Mouse (Mus musculus): ENCODE measurements around the gene Mpnd. TPM values are rescaled to one million over a fixed set of nuclear protein-coding genes. Genes with fewer than 3 reads are reported as not detected.

Mpnd gene
- polyA plus RNA-seq, 1 experiment from 2014 or later: 20.4 TPM

DNA sequence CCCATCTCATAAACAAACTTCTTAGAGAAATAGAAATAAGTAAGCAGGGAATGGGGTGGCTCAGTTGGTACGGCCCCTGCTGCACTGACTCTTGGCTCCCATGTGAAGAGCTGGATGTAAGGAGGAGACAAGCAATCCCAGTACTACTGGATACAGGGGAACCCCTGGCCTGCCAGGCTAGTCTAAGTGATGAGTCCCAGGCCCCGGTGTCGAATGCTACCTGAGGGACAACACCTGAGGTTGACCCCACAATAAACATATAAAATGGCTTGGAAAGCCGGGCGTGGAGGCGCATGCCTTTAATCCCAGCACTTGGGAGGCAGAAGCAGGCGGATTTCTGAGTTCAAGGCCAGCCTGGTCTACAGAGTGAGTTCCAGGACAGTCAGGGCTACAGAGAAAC is 25.9 kb downstream of the Mpnd start:
- Histone ChIP-seq H3K36me3 (replicated peaks) (peaks cover 50% of the 10 kb centered on the region), H3K4me1 (replicated peaks) (peaks cover 74% of the 10 kb centered on the region), H3K9me3 (replicated peaks) (no peaks in the 10 kb centered on the region), H3K4me3 (replicated peaks) (no peak overlapping the region), H3K27ac (replicated peaks) (no peak overlapping the region), H3K27me3 (no peaks in the 10 kb centered on the region), H3K9ac (no peak overlapping the region), H3K4me2 (no peak overlapping the region)
- no peak for ATAC-seq (ENCODE audit: insufficient read depth)
- WGBS (ENCODE audit: insufficient replicate concordance): 80% methylated on average over 7 of the region's 7 CpGs

DNA sequence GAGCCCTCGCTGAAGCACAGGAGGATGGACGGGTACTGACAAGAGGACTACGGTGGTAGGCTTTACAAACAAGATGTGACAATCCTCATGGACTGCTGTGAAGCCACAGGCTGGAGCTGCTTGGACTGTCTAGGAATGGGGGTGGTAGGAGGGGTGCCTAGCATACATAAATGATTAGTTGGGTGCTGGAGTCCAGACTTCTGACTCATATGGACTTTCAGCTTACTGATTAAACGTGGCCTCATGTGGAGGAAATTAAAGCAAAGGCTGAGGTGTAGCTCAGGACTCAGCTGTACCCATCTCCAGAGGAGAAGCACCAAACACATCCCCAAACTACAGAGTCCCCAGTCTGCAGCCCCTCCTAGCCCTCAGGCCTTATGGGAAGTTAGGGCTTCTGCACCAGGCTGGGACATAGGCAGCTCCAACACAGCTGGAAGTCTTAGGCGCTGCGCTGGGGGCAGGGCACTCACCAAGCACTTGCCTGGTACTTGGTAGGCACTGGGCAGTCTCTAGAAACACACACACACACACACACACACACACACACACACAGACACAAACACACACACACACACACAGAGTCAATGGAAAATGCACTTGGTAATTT is 26.7 kb downstream of the Mpnd start:
- 62% methylated on average over 6 of the region's 6 CpGs for WGBS (ENCODE audit: insufficient replicate concordance)
- peaks cover 47% of the 10 kb centered on the region for H3K36me3 ChIP-seq (replicated peaks)
- peak overlapping the region; percentile 38 for H3K27ac ChIP-seq (replicated peaks)
- no peak overlapping the region for H3K4me3 ChIP-seq (replicated peaks)
- H3K9ac ChIP-seq: peak overlapping the region; percentile 11; the same call in 1 of the 2 replicates
- ATAC-seq (ENCODE audit: insufficient read depth): no peak
- H3K9me3 ChIP-seq (replicated peaks): no peaks in the 10 kb centered on the region
- peak overlapping the region; percentile 18; the same call in 1 of the 2 replicates for H3K4me2 ChIP-seq
- no peaks in the 10 kb centered on the region for H3K27me3 ChIP-seq
- peaks cover 78% of the 10 kb centered on the region for H3K4me1 ChIP-seq (replicated peaks)

- ATAC-seq (ENCODE audit: insufficient read depth): no peak
- WGBS (ENCODE audit: insufficient replicate concordance): 55% methylated on average over 7 of the region's 7 CpGs
- Histone ChIP-seq H3K36me3 (replicated peaks) (peaks cover 47% of the 10 kb centered on the region), H3K27ac (replicated peaks) (peak overlapping the region; percentile 38), H3K4me1 (replicated peaks) (peaks cover 78% of the 10 kb centered on the region), H3K4me3 (replicated peaks) (no peak overlapping the region), H3K9me3 (replicated peaks) (no peaks in the 10 kb centered on the region), H3K27me3 (no peaks in the 10 kb centered on the region), H3K4me2 (peak overlapping the region; percentile 18), H3K9ac (no peak overlapping the region)
Measured at GRCm38 (mm10) chr17:56032831-56033230, 27.3 kb downstream of the Mpnd start.

- Histone ChIP-seq H3K4me1 (replicated peaks) (peaks cover 74% of the 10 kb centered on the region), H3K27me3 (no peaks in the 10 kb centered on the region), H3K9ac (0 out of 2 replicates have a peak overlapping the region, but pooled peaks have one; percentile 97), H3K4me2 (peak overlapping the region; percentile 71), H3K36me3 (replicated peaks) (peaks cover 37% of the 10 kb centered on the region), H3K27ac (replicated peaks) (0 out of 2 replicates have a peak overlapping the region, but pooled peaks have one; percentile 68), H3K4me3 (replicated peaks) (peak overlapping the region; percentile 91), H3K9me3 (replicated peaks) (no peaks in the 10 kb centered on the region)
- no peak for ATAC-seq (ENCODE audit: insufficient read depth)
- 64% methylated on average over 7 of the region's 7 CpGs for WGBS (ENCODE audit: insufficient replicate concordance)
Measured at GRCm38 (mm10) chr17:56034040-56034725, 28.7 kb downstream of the Mpnd start.

DNA sequence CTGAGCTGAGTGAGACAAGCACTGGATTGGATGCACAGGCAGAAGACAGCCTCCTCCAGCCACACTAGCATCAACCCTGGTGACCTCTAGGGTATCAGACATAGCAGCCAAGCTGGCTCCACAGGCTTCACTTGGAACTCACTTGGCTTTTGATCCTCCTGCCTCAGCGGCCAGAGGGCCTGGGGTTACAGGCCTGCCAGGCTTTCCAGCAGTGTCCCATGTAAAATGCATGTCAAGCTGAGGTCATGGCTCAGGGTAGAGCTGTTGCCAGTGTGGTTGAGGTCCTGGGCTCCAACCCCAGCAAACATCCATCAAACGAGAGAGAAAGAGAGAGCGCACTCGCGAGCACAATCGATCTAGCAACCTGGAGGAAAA is 29.2 kb downstream of the Mpnd start:
- peak overlapping the region; percentile 68; the same call in 1 of the 2 replicates for H3K27ac ChIP-seq (replicated peaks)
- peaks cover 73% of the 10 kb centered on the region for H3K4me1 ChIP-seq (replicated peaks)
- H3K4me2 ChIP-seq: peak overlapping the region; percentile 71
- peak overlapping the region; percentile 97; the same call in 1 of the 2 replicates for H3K9ac ChIP-seq
- H3K4me3 ChIP-seq (replicated peaks): peak overlapping the region; percentile 91
- no peaks in the 10 kb centered on the region for H3K27me3 ChIP-seq
- no peaks in the 10 kb centered on the region for H3K9me3 ChIP-seq (replicated peaks)
- peaks cover 32% of the 10 kb centered on the region for H3K36me3 ChIP-seq (replicated peaks)
- WGBS (ENCODE audit: insufficient replicate concordance): 83% methylated on average over 6 of the region's 6 CpGs
- ATAC-seq (ENCODE audit: insufficient read depth): no peak

GRCm38 (mm10) chr17:56035216-56035615 is 29.7 kb downstream of the Mpnd start:
- peak overlapping the region; percentile 68 for H3K27ac ChIP-seq (replicated peaks)
- H3K4me2 ChIP-seq: peak overlapping the region; percentile 71
- no peaks in the 10 kb centered on the region for H3K9me3 ChIP-seq (replicated peaks)
- ATAC-seq (ENCODE audit: insufficient read depth): no peak
- 63% methylated on average over 4 of the region's 4 CpGs for WGBS (ENCODE audit: insufficient replicate concordance)
- peak overlapping the region; percentile 91 for H3K4me3 ChIP-seq (replicated peaks)
- H3K27me3 ChIP-seq: no peaks in the 10 kb centered on the region
- peaks cover 29% of the 10 kb centered on the region for H3K36me3 ChIP-seq (replicated peaks)
- peak overlapping the region; percentile 97; the same call in 1 of the 2 replicates for H3K9ac ChIP-seq
- peaks cover 68% of the 10 kb centered on the region for H3K4me1 ChIP-seq (replicated peaks)

- Histone ChIP-seq H3K4me2 (peak within 1 kb of the TSS; percentile 71), H3K4me3 (replicated peaks) (peak within 1 kb of the TSS; percentile 91), H3K9me3 (replicated peaks) (no peaks in the 10 kb centered on the region), H3K9ac (peak within 1 kb of the TSS; percentile 97), H3K27me3 (no peaks in the 10 kb centered on the region), H3K36me3 (replicated peaks) (peaks cover 22% of the 10 kb centered on the region; the same call in 1 of the 2 replicates), H3K4me1 (replicated peaks) (peaks cover 63% of the 10 kb centered on the region), H3K27ac (replicated peaks) (peak within 1 kb of the TSS; percentile 92)
- ATAC-seq (ENCODE audit: insufficient read depth): peak; percentile 88
- under 1% methylated on average over 74 of the region's 74 CpGs for WGBS (ENCODE audit: insufficient replicate concordance)
Measured at GRCm38 (mm10) chr17:56036176-56036900, 30.8 kb downstream of the Mpnd start, which contains the start of gene Sh3gl1. TSS of gene Sh3gl1 (minus strand) at chr17:56036635.

- peak overlapping the region; percentile 91 for H3K4me3 ChIP-seq (replicated peaks)
- 35% methylated on average over 13 of the region's 13 CpGs for WGBS (ENCODE audit: insufficient replicate concordance)
- H3K4me2 ChIP-seq: peak overlapping the region; percentile 71
- H3K27me3 ChIP-seq: no peaks in the 10 kb centered on the region
- no peaks in the 10 kb centered on the region for H3K9me3 ChIP-seq (replicated peaks)
- no peak for ATAC-seq (ENCODE audit: insufficient read depth)
- H3K36me3 ChIP-seq (replicated peaks): peaks cover 21% of the 10 kb centered on the region; the same call in 1 of the 2 replicates
- H3K4me1 ChIP-seq (replicated peaks): peaks cover 63% of the 10 kb centered on the region
- peak overlapping the region; percentile 29 for H3K27ac ChIP-seq (replicated peaks)
- no peak overlapping the region for H3K9ac ChIP-seq
Measured at GRCm38 (mm10) chr17:56036901-56037287, 31.4 kb downstream of the Mpnd start.

- Histone ChIP-seq H3K4me3 (replicated peaks) (no peak overlapping the region), H3K36me3 (replicated peaks) (peaks cover 27% of the 10 kb centered on the region), H3K9me3 (replicated peaks) (no peaks in the 10 kb centered on the region), H3K9ac (no peak overlapping the region), H3K4me2 (no peak overlapping the region), H3K27me3 (no peaks in the 10 kb centered on the region), H3K4me1 (replicated peaks) (peaks cover 63% of the 10 kb centered on the region), H3K27ac (replicated peaks) (no peak overlapping the region)
- ATAC-seq (ENCODE audit: insufficient read depth): no peak
- WGBS (ENCODE audit: insufficient replicate concordance): 74% methylated on average over 8 of the region's 8 CpGs
Measured at GRCm38 (mm10) chr17:56038583-56039261, 33.2 kb downstream of the Mpnd start.

GRCm38 (mm10) chr17:56039345-56039744 is 33.8 kb downstream of the Mpnd start:
- ATAC-seq (ENCODE audit: insufficient read depth): no peak
- WGBS (ENCODE audit: insufficient replicate concordance): 63% methylated on average over 4 of the region's 4 CpGs
- Histone ChIP-seq H3K9ac (no peak overlapping the region), H3K27ac (replicated peaks) (peak overlapping the region; percentile 86), H3K4me1 (replicated peaks) (peaks cover 61% of the 10 kb centered on the region), H3K4me3 (replicated peaks) (peak overlapping the region; percentile 95), H3K36me3 (replicated peaks) (peaks cover 27% of the 10 kb centered on the region), H3K4me2 (peak overlapping the region; percentile 88), H3K27me3 (no peaks in the 10 kb centered on the region), H3K9me3 (replicated peaks) (no peaks in the 10 kb centered on the region)
